Mouse (Mus musculus) liver, adult 2 months (tissue): ENCODE data around the gene Zfyve19.

Experiments
- CTCF ChIP-seq: fragments of 200-500 bp; IDR thresholded peaks from 2 replicates; pipeline ENCODE4 v1.5.1; 2011; ENCODE audit warnings: low read depth, low read length, control low read depth
- POLR2A ChIP-seq: fragments of 200-500 bp; IDR thresholded peaks from 2 replicates; pipeline ENCODE4 v1.6.1; 2011; ENCODE audit warnings: low read length, control low read depth; ENCODE audit not compliant: insufficient read depth; ENCODE audit errors: extremely low read depth

GRCm38 (mm10) chr2:119175614-119176013 is 32.8 kb upstream of the Zfyve19 start:
- TF ChIP-seq POLR2A (no peak), CTCF (no peak)
